Mouse (Mus musculus) telencephalon, adult 2 months (tissue): ENCODE measurements around the gene Scrt2.

Source experiments
- DNase-seq: peaks from one replicate; pipeline ENCODE4 v3.0.0-alpha.2; 2011; ENCODE audit warnings: low read depth, low spot score

Scrt2 gene

GRCm38 (mm10) chr2:152142571-152142970 lies 61.2 kb downstream of the Scrt2 start:
- no peak for DNase-seq

GRCm38 (mm10) chr2:152143279-152144157 lies 62.2 kb downstream of the Scrt2 start, which contains the start of gene Tcf15:
Tcf15 (plus strand) TSS chr2:152143561.
- no peak for DNase-seq

- no peak for DNase-seq
Measured at GRCm38 (mm10) chr2:152144158-152144450, 62.8 kb downstream of the Scrt2 start.

GRCm38 (mm10) chr2:152144501-152144900 lies 63.2 kb downstream of the Scrt2 start:
- no peak for DNase-seq
